Mouse (Mus musculus) testis, adult 2 months (tissue): ENCODE measurements around the gene Bnc2. TPM values are rescaled to one million over a fixed set of nuclear protein-coding genes. Genes with fewer than 3 reads are reported as not detected.

Experiments
- H3K27ac ChIP-seq: fragments of 200-500 bp; 2 replicates; pipeline ENCODE4 v1.5.1; 2012; ENCODE audit warnings: low read depth, low read length; ENCODE audit not compliant: control insufficient read depth, insufficient read depth
- H3K27me3 ChIP-seq: fragments of 200-500 bp; 2 replicates; pipeline ENCODE4 v1.6.1; 2012; ENCODE audit warnings: mild to moderate bottlenecking, low read length, moderate library complexity; ENCODE audit not compliant: control insufficient read depth, insufficient read depth
- H3K36me3 ChIP-seq: fragments of 200-500 bp; 2 replicates; pipeline ENCODE4 v1.6.1; 2012; ENCODE audit warnings: mild to moderate bottlenecking, low read length; ENCODE audit not compliant: control insufficient read depth, insufficient read depth
- H3K4me1 ChIP-seq: fragments of 200-500 bp; 2 replicates; pipeline ENCODE4 v1.6.1; 2012; ENCODE audit warnings: low read length; ENCODE audit not compliant: control insufficient read depth, insufficient read depth
- H3K4me3 ChIP-seq: fragments of 200-500 bp; 2 replicates; pipeline ENCODE4 v1.5.1; 2012; ENCODE audit warnings: low read depth, mild to moderate bottlenecking, low read length, moderate library complexity, mixed read lengths; ENCODE audit not compliant: control insufficient read depth
- CTCF ChIP-seq: fragments of 200-500 bp; IDR thresholded peaks from 2 replicates; pipeline ENCODE4 v1.5.1; 2012; ENCODE audit warnings: low read depth, mild to moderate bottlenecking, inconsistent platforms, low read length, moderate library complexity; ENCODE audit not compliant: control insufficient read depth, insufficient read depth, insufficient replicate concordance
- POLR2A ChIP-seq: fragments of 200-500 bp; IDR thresholded peaks from 2 replicates; pipeline ENCODE4 v1.6.1; 2012; ENCODE audit warnings: low read depth, mild to moderate bottlenecking, inconsistent platforms, low read length, moderate library complexity; ENCODE audit not compliant: control insufficient read depth
- polyA plus RNA-seq: library from polyadenylated mRNA; depleted of rRNA; stranded (reverse); fragments of >200 nt; gene quantifications from 2 replicates; pipeline ENCODE4 v1.2.3, GENCODE M21; 2012

The Bnc2 gene
- polyA plus RNA-seq, 1 experiment = 9.7 TPM

GRCm38 (mm10) chr4:84472643-84473042 lies 202.4 kb downstream of the Bnc2 start:
- TF ChIP-seq CTCF = no peak
- TF ChIP-seq POLR2A = no peak
- H3K36me3 ChIP-seq = no peaks in the 10 kb centered on the region
- H3K4me1 ChIP-seq = no peaks in the 10 kb centered on the region
- H3K27ac ChIP-seq = no peak overlapping the region
- H3K27me3 ChIP-seq = no peaks in the 10 kb centered on the region
- H3K4me3 ChIP-seq = no peak overlapping the region

- no peak overlapping the region for H3K4me3 ChIP-seq
- no peak overlapping the region for H3K27ac ChIP-seq
- H3K27me3 ChIP-seq = no peaks in the 10 kb centered on the region
- H3K36me3 ChIP-seq = no peaks in the 10 kb centered on the region
- TF ChIP-seq POLR2A (no peak), CTCF (no peak)
- H3K4me1 ChIP-seq = no peaks in the 10 kb centered on the region
Observed at GRCm38 (mm10) chr4:84470106-84470885, 204.8 kb downstream of the Bnc2 start.

GRCm38 (mm10) chr4:84469400-84469799 lies 205.7 kb downstream of the Bnc2 start:
- no peak overlapping the region for H3K4me3 ChIP-seq
- H3K4me1 ChIP-seq = no peaks in the 10 kb centered on the region
- TF ChIP-seq CTCF = no peak
- TF ChIP-seq POLR2A = no peak
- no peaks in the 10 kb centered on the region for H3K27me3 ChIP-seq
- no peak overlapping the region for H3K27ac ChIP-seq
- H3K36me3 ChIP-seq = no peaks in the 10 kb centered on the region

GRCm38 (mm10) chr4:84467722-84468121 lies 207.4 kb downstream of the Bnc2 start:
- H3K4me3 ChIP-seq = no peak overlapping the region
- no peak overlapping the region for H3K27ac ChIP-seq
- no peaks in the 10 kb centered on the region for H3K36me3 ChIP-seq
- no peaks in the 10 kb centered on the region for H3K27me3 ChIP-seq
- H3K4me1 ChIP-seq = no peaks in the 10 kb centered on the region
- TF ChIP-seq CTCF (no peak), POLR2A (no peak)

DNA sequence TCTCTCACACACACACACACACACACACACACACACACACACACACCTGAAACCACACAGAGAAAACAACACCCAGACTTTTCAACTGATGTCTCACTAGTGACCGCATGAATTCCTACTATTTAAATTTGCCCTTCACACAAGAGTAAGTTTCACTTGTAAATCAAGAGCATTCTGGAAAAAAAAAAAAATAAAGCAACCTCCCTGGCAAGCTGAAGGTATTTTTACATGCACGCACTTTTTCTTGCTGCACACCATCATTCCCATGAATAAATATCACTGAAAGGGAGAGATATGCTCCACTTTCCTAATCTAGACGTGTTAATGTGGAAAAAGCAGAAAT lies 216.9 kb downstream of the Bnc2 start:
- Histone ChIP-seq H3K36me3 (no peaks in the 10 kb centered on the region), H3K27ac (no peak overlapping the region), H3K4me1 (no peaks in the 10 kb centered on the region), H3K4me3 (no peak overlapping the region), H3K27me3 (no peaks in the 10 kb centered on the region)
- TF ChIP-seq POLR2A (no peak), CTCF (no peak)

- H3K4me1 ChIP-seq = no peaks in the 10 kb centered on the region
- no peak overlapping the region for H3K4me3 ChIP-seq
- TF ChIP-seq CTCF (no peak), POLR2A (no peak)
- no peak overlapping the region for H3K27ac ChIP-seq
- no peaks in the 10 kb centered on the region for H3K36me3 ChIP-seq
- H3K27me3 ChIP-seq = no peaks in the 10 kb centered on the region
Observed at GRCm38 (mm10) chr4:84457512-84458217, 217.4 kb downstream of the Bnc2 start.

DNA sequence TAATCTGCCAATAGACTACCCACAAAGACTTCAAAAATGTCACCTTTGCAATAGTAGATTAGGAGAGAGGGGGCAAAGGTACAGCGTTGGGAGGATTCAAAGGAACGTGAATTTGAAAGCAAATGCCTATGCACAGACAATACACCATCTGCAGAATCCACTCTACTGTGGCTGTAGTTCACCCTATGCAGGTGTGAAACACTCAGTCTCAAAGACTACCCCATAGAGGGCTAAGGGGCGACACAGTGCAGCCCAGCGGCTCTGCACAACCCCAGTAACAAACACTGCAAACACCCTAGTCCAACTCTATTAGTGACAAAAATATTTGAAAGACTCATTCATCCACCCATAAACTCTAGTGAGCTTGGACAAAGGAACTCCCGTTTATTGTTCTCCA lies 218.2 kb downstream of the Bnc2 start:
- H3K27me3 ChIP-seq = no peaks in the 10 kb centered on the region
- no peak for TF ChIP-seq POLR2A
- TF ChIP-seq CTCF = no peak
- H3K36me3 ChIP-seq = no peaks in the 10 kb centered on the region
- no peaks in the 10 kb centered on the region for H3K4me1 ChIP-seq
- no peak overlapping the region for H3K27ac ChIP-seq
- H3K4me3 ChIP-seq = no peak overlapping the region
